ENCODE assay signal across 22 mouse cellular contexts in genomic region chr12:45946918-45947317, GRCm38 (mm10).
DNase-seq lines count a peak whose midpoint lies in the region; ATAC-seq lines count a peak whose summit lies in the region.
"Had no signal": no experiment of that assay in that cellular context is flagged by ENCODE, and none has a peak within 500 bp of the region (broad histone marks: within the 10 kb centered on the region; RNA-seq: fewer than 3 reads in every experiment).

No protein-coding gene starts in this region.

- ATAC-seq in midbrain, embryonic 11.5 days (ENCODE audit: low FRiP score) = no peak
- no peak for ATAC-seq in midbrain, embryonic 14.5 days (ENCODE audit: low FRiP score, low TSS enrichment)
- 0 out of 2 replicates have a peak, but pooled peaks have one; percentile 53 for ATAC-seq in neural tube, embryonic 13.5 days (ENCODE audit: low read depth)
- ATAC-seq in neural tube, embryonic 14.5 days (ENCODE audit: low read depth) = 0 out of 2 replicates have a peak, but pooled peaks have one; percentile 51
- peak; percentile 72 for ATAC-seq in neural tube, embryonic 15.5 days (ENCODE audit: low FRiP score)
- ATAC-seq: activated CD4-positive, CD25-positive, alpha-beta regulatory T cell, adult 4 months; CD4-positive, CD25-positive, alpha-beta regulatory T cell, adult 4 months; Patski had no signal

- no peak overlapping the region for H3K4me2 ChIP-seq in midbrain, embryonic 11.5 days
- H3K4me2 ChIP-seq in midbrain, embryonic 14.5 days (ENCODE audit: low read length) = no peak overlapping the region
- no peak overlapping the region for H3K4me2 ChIP-seq in neural tube, embryonic 13.5 days
- H3K4me2 ChIP-seq in neural tube, embryonic 14.5 days (ENCODE audit: low read depth, low read length) = no peak overlapping the region
- no peak overlapping the region for H3K4me2 ChIP-seq in neural tube, embryonic 15.5 days

- no peaks in the 10 kb centered on the region for H3K36me3 ChIP-seq in midbrain, embryonic 11.5 days (ENCODE audit: control insufficient read depth, insufficient read depth, low read length)
- no peaks in the 10 kb centered on the region for H3K36me3 ChIP-seq in midbrain, embryonic 14.5 days (ENCODE audit: control insufficient read depth, insufficient read depth, low read length)
- H3K36me3 ChIP-seq in neural tube, embryonic 13.5 days = no peaks in the 10 kb centered on the region
- no peaks in the 10 kb centered on the region for H3K36me3 ChIP-seq in neural tube, embryonic 14.5 days (ENCODE audit: control insufficient read depth, insufficient read depth, low read length)
- no peaks in the 10 kb centered on the region for H3K36me3 ChIP-seq in neural tube, embryonic 15.5 days
- H3K36me3 ChIP-seq: G1E had no signal

- WGBS in midbrain, embryonic 11.5 days = 86% methylated on average over 2 of the region's 2 CpGs
- 86% methylated on average over 2 of the region's 2 CpGs for WGBS in midbrain, embryonic 14.5 days
- WGBS in neural tube, embryonic 13.5 days = 54% methylated on average over 2 of the region's 2 CpGs
- 40% methylated on average over 2 of the region's 2 CpGs for WGBS in neural tube, embryonic 14.5 days
- 56% methylated on average over 2 of the region's 2 CpGs for WGBS in neural tube, embryonic 15.5 days

- H3K4me1 ChIP-seq in midbrain, embryonic 11.5 days (ENCODE audit: control insufficient read depth, insufficient read depth, low read length) = no peaks in the 10 kb centered on the region
- H3K4me1 ChIP-seq in midbrain, embryonic 14.5 days (ENCODE audit: control insufficient read depth, insufficient read depth, low read length) = no peaks in the 10 kb centered on the region
- no peaks in the 10 kb centered on the region for H3K4me1 ChIP-seq in neural tube, embryonic 13.5 days (replicated peaks)
- no peaks in the 10 kb centered on the region for H3K4me1 ChIP-seq in neural tube, embryonic 14.5 days (ENCODE audit: control insufficient read depth, insufficient read depth, low read length)
- 0 out of 2 replicates have a peak, but pooled peaks cover 2% of the 10 kb centered on the region for H3K4me1 ChIP-seq in neural tube, embryonic 15.5 days

- H3K27ac ChIP-seq in midbrain, embryonic 11.5 days (ENCODE audit: low read depth, low read length) = no peak overlapping the region
- no peak overlapping the region for H3K27ac ChIP-seq in midbrain, embryonic 14.5 days (replicated peaks; ENCODE audit: low read depth, low read length)
- no peak overlapping the region for H3K27ac ChIP-seq in neural tube, embryonic 13.5 days (replicated peaks)
- no peak overlapping the region for H3K27ac ChIP-seq in neural tube, embryonic 14.5 days (ENCODE audit: low read depth, low read length)
- no peak overlapping the region for H3K27ac ChIP-seq in neural tube, embryonic 15.5 days (replicated peaks)

- H3K27me3 ChIP-seq in midbrain, embryonic 11.5 days (ENCODE audit: control insufficient read depth, insufficient read depth, low read length) = no peaks in the 10 kb centered on the region
- no peaks in the 10 kb centered on the region for H3K27me3 ChIP-seq in midbrain, embryonic 14.5 days (ENCODE audit: control insufficient read depth, insufficient read depth, low read length)
- H3K27me3 ChIP-seq in neural tube, embryonic 13.5 days = no peaks in the 10 kb centered on the region
- H3K27me3 ChIP-seq in neural tube, embryonic 14.5 days (ENCODE audit: control insufficient read depth, insufficient read depth, low read length) = no peaks in the 10 kb centered on the region
- no peaks in the 10 kb centered on the region for H3K27me3 ChIP-seq in neural tube, embryonic 15.5 days (replicated peaks)
- H3K27me3 ChIP-seq: CH12.LX, Patski had no signal

- H3K4me3 ChIP-seq in midbrain, embryonic 11.5 days (ENCODE audit: low read depth, low read length) = no peak overlapping the region
- no peak overlapping the region for H3K4me3 ChIP-seq in midbrain, embryonic 14.5 days (replicated peaks; ENCODE audit: low read depth, low read length)
- no peak overlapping the region for H3K4me3 ChIP-seq in neural tube, embryonic 13.5 days
- H3K4me3 ChIP-seq in neural tube, embryonic 14.5 days (ENCODE audit: low read depth, low read length) = no peak overlapping the region
- no peak overlapping the region for H3K4me3 ChIP-seq in neural tube, embryonic 15.5 days (replicated peaks)

- no peaks in the 10 kb centered on the region for H3K9me3 ChIP-seq in midbrain, embryonic 11.5 days (ENCODE audit: control insufficient read depth, low read length)
- H3K9me3 ChIP-seq in midbrain, embryonic 14.5 days (ENCODE audit: control insufficient read depth, low read length) = no peaks in the 10 kb centered on the region
- no peaks in the 10 kb centered on the region for H3K9me3 ChIP-seq in neural tube, embryonic 13.5 days
- H3K9me3 ChIP-seq in neural tube, embryonic 14.5 days (ENCODE audit: control insufficient read depth, low read length) = no peaks in the 10 kb centered on the region
- H3K9me3 ChIP-seq in neural tube, embryonic 15.5 days (replicated peaks) = no peaks in the 10 kb centered on the region
- H3K9me3 ChIP-seq: G1E had no signal

- no peak overlapping the region for H3K9ac ChIP-seq in midbrain, embryonic 11.5 days (ENCODE audit: low read length)
- H3K9ac ChIP-seq in midbrain, embryonic 14.5 days (replicated peaks; ENCODE audit: low read length) = no peak overlapping the region
- no peak overlapping the region for H3K9ac ChIP-seq in neural tube, embryonic 13.5 days
- no peak overlapping the region for H3K9ac ChIP-seq in neural tube, embryonic 14.5 days (replicated peaks; ENCODE audit: low read depth, low read length)
- H3K9ac ChIP-seq in neural tube, embryonic 15.5 days (replicated peaks) = no peak overlapping the region

- DNase-seq in midbrain, embryonic 11.5 days (ENCODE audit: low spot score, missing footprints) = peak; percentile 49
- no peak for DNase-seq in midbrain, embryonic 14.5 days
- DNase-seq in neural tube, embryonic 10.5 days (ENCODE audit: extremely low spot score, low spot score) = no peak
- DNase-seq in spleen, postnatal 10 days (ENCODE audit: low spot score in 2 of 2) = no peak
- no peak for DNase-seq in gastrocnemius, postnatal 10 days
- DNase-seq: adrenal gland, adult 2 months; adrenal gland, adult 8-10 months; adrenal gland, postnatal 10 days; adrenal gland, postnatal 14 days; adrenal gland, postnatal 25 days; adrenal gland, postnatal 36 days; B cell, adult 2 months; cerebellum, adult 11 months; cerebellum, adult 11-12 months had no signal

Comparison
In these comparisons a context has a peak if more than half of its experiments do, and no peak if none do; other contexts are left out.
1. ATAC-seq: peak in neural tube, embryonic 13.5 days (single experiment), neural tube, embryonic 14.5 days (single experiment) and neural tube, embryonic 15.5 days (single experiment); none in midbrain, embryonic 11.5 days (single experiment) and midbrain, embryonic 14.5 days (single experiment).